Mouse (Mus musculus) limb, embryonic 15.5 days (tissue): ENCODE data around the gene Ankrd13d. TPM values are rescaled to one million over a fixed set of nuclear protein-coding genes. Genes with fewer than 3 reads are reported as not detected.
A peak's percentile ranks its signal among the peaks of the same experiment; 100 is the strongest.

Experiments
- ATAC-seq: fragments of 200-750 bp; cut with Nextera tagmentation; 2 replicates; pipeline ENCODE4 v1.8.0; 2017; ENCODE audit warnings: low read depth, moderate TSS enrichment; ENCODE audit not compliant: insufficient number of reproducible peaks, low FRiP score, low TSS enrichment
- H3K27ac ChIP-seq: fragments of 300-500 bp; sonication (generic); 2 replicates; pipeline ENCODE4 v1.5.1; 2015; ENCODE audit warnings: moderate library complexity, mild to moderate bottlenecking, inconsistent platforms
- H3K27me3 ChIP-seq: fragments of 300-500 bp; sonication (generic); 2 replicates; pipeline ENCODE4 v1.6.1; 2015; ENCODE audit warnings: inconsistent platforms
- H3K36me3 ChIP-seq: fragments of 300-500 bp; sonication (generic); 2 replicates; pipeline ENCODE4 v1.6.1; 2015; ENCODE audit warnings: inconsistent platforms
- H3K4me1 ChIP-seq: fragments of 300-500 bp; sonication (generic); 2 replicates; pipeline ENCODE4 v1.6.1; 2015; ENCODE audit warnings: inconsistent platforms
- H3K4me2 ChIP-seq: fragments of 300-500 bp; sonication (generic); 2 replicates; pipeline ENCODE4 v1.6.1; 2015; ENCODE audit warnings: mild to moderate bottlenecking, inconsistent platforms
- H3K4me3 ChIP-seq: fragments of 300-500 bp; sonication (generic); 2 replicates; pipeline ENCODE4 v1.5.1; 2015; ENCODE audit warnings: mild to moderate bottlenecking, inconsistent platforms
- H3K9ac ChIP-seq: fragments of 300-500 bp; sonication (generic); 2 replicates; pipeline ENCODE4 v1.6.1; 2015; ENCODE audit warnings: inconsistent platforms
- H3K9me3 ChIP-seq: fragments of 300-500 bp; sonication (generic); 2 replicates; pipeline ENCODE4 v1.6.1; 2016; ENCODE audit warnings: inconsistent platforms
- WGBS: fragments of 180-500 bp; shearing (Covaris S2); methylation state at CpG from one replicate; pipeline ENCODE4 v1.1.7; 2015; 5-methylcytosine and 5-hydroxymethylcytosine counted together
- polyA plus RNA-seq: library from polyadenylated mRNA; unstranded; fragments of >200 nt; fragmentation: Nextera tagmentation; extraction: Ambion mirVana; gene quantifications from 2 replicates; pipeline ENCODE4 v1.2.1, GENCODE M21; 2015

Gene Ankrd13d
- polyA plus RNA-seq, 1 experiment from 2014 or later = 11.8 TPM

- peak overlapping the region; percentile 65 for H3K27ac ChIP-seq
- WGBS = 36% methylated on average over 7 of the region's 7 CpGs
- no peak for ATAC-seq
- H3K36me3 ChIP-seq = 0 out of 2 replicates have a peak, but pooled peaks cover 7% of the 10 kb centered on the region
- H3K9ac ChIP-seq = 0 out of 2 replicates have a peak overlapping the region, but pooled peaks have one; percentile 4
- no peak overlapping the region for H3K4me3 ChIP-seq
- no peak overlapping the region for H3K4me2 ChIP-seq
- H3K4me1 ChIP-seq = peaks cover 73% of the 10 kb centered on the region
- H3K27me3 ChIP-seq = no peaks in the 10 kb centered on the region
- no peaks in the 10 kb centered on the region for H3K9me3 ChIP-seq
These were observed 17.4 kb upstream of the Ankrd13d start for GRCm38 (mm10) chr19:4300271-4300704.

GRCm38 (mm10) chr19:4299574-4300270 is 16.8 kb upstream of the Ankrd13d start:
- Histone ChIP-seq H3K36me3 (0 out of 2 replicates have a peak, but pooled peaks cover 11% of the 10 kb centered on the region), H3K4me3 (no peak overlapping the region), H3K9ac (no peak overlapping the region), H3K4me1 (peaks cover 68% of the 10 kb centered on the region), H3K9me3 (no peaks in the 10 kb centered on the region), H3K27me3 (no peaks in the 10 kb centered on the region), H3K4me2 (no peak overlapping the region), H3K27ac (peak overlapping the region; percentile 65)
- WGBS = 76% methylated on average over 6 of the region's 6 CpGs
- no peak; the same call in 1 of the 2 replicates for ATAC-seq

GRCm38 (mm10) chr19:4299126-4299525 is 16.2 kb upstream of the Ankrd13d start:
- H3K9me3 ChIP-seq = no peaks in the 10 kb centered on the region
- no peak overlapping the region for H3K9ac ChIP-seq
- H3K4me3 ChIP-seq = no peak overlapping the region
- ATAC-seq = no peak
- WGBS = 89% methylated on average over 7 of the region's 7 CpGs
- H3K4me1 ChIP-seq = peaks cover 68% of the 10 kb centered on the region
- H3K27me3 ChIP-seq = no peaks in the 10 kb centered on the region
- H3K27ac ChIP-seq = 0 out of 2 replicates have a peak overlapping the region, but pooled peaks have one; percentile 65
- H3K36me3 ChIP-seq = 0 out of 2 replicates have a peak, but pooled peaks cover 11% of the 10 kb centered on the region
- no peak overlapping the region for H3K4me2 ChIP-seq

DNA sequence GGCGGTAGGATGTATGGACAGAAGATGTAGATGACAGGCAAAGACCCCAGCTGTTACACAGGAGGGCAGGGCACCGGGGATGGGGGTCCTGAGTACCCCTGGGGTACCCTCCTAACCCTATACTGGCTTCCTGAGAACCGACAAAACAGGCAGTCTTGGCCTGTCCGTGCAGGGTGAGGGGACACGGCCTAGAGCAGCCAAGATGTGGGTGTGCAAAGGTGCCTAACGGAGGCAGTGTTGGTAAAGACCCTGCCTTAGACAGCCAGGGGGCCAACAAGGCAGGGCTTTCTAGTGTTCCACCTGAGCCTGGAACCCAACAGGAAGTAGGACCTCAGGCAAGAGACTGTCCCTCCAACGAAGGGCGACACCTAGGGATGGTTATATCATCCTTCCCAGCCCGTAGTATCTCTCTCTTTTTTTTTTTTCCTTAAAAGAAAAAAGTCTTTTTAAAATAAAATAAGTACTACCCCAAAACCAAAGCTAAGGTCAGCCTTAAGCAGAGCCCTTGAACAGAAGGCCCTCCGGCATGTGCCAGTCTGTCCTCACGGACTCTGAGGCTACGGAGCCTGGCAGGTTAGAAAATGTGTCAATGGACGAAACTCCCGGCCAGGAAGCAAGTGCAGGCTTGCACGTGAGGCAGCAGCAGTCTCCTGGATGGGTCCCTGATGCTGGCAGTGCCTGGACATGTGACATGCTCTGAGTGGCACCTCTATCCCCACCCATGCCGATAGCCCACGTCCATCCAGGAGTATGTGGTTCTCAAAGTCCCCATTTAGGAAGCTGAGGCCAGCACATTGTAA is 15.6 kb upstream of the Ankrd13d start:
- Histone ChIP-seq H3K4me3 (no peak overlapping the region), H3K27ac (no peak overlapping the region), H3K9me3 (no peaks in the 10 kb centered on the region), H3K4me2 (no peak overlapping the region), H3K4me1 (peaks cover 62% of the 10 kb centered on the region), H3K36me3 (peaks cover 15% of the 10 kb centered on the region; the same call in 1 of the 2 replicates), H3K27me3 (no peaks in the 10 kb centered on the region), H3K9ac (no peak overlapping the region)
- ATAC-seq = no peak
- WGBS = 76% methylated on average over 17 of the region's 17 CpGs

GRCm38 (mm10) chr19:4297851-4298250 is 14.9 kb upstream of the Ankrd13d start:
- Histone ChIP-seq H3K4me1 (peaks cover 55% of the 10 kb centered on the region), H3K27me3 (no peaks in the 10 kb centered on the region), H3K9ac (no peak overlapping the region), H3K27ac (no peak overlapping the region), H3K36me3 (peaks cover 19% of the 10 kb centered on the region), H3K9me3 (no peaks in the 10 kb centered on the region), H3K4me2 (no peak overlapping the region), H3K4me3 (no peak overlapping the region)
- 85% methylated on average over 5 of the region's 5 CpGs for WGBS
- ATAC-seq = no peak

GRCm38 (mm10) chr19:4296611-4297010 is 13.7 kb upstream of the Ankrd13d start:
- WGBS = 88% methylated on average over 2 of the region's 2 CpGs
- no peak for ATAC-seq
- Histone ChIP-seq H3K27ac (peak overlapping the region; percentile 22; the same call in 1 of the 2 replicates), H3K4me3 (no peak overlapping the region), H3K4me1 (peaks cover 43% of the 10 kb centered on the region), H3K9ac (no peak overlapping the region), H3K36me3 (peaks cover 31% of the 10 kb centered on the region), H3K4me2 (no peak overlapping the region), H3K27me3 (no peaks in the 10 kb centered on the region), H3K9me3 (no peaks in the 10 kb centered on the region)

- no peak overlapping the region for H3K27ac ChIP-seq
- ATAC-seq = no peak
- peaks cover 31% of the 10 kb centered on the region for H3K4me1 ChIP-seq
- H3K9ac ChIP-seq = no peak overlapping the region
- H3K4me2 ChIP-seq = no peak overlapping the region
- H3K36me3 ChIP-seq = peaks cover 43% of the 10 kb centered on the region
- no peaks in the 10 kb centered on the region for H3K27me3 ChIP-seq
- no peak overlapping the region for H3K4me3 ChIP-seq
- no peaks in the 10 kb centered on the region for H3K9me3 ChIP-seq
- 87% methylated on average over 4 of the region's 4 CpGs for WGBS
These were observed 12.5 kb upstream of the Ankrd13d start for GRCm38 (mm10) chr19:4295391-4295790.

GRCm38 (mm10) chr19:4294381-4295097 is 11.6 kb upstream of the Ankrd13d start:
- ATAC-seq = no peak
- Histone ChIP-seq H3K27ac (peak overlapping the region; percentile 47), H3K27me3 (no peaks in the 10 kb centered on the region), H3K36me3 (peaks cover 52% of the 10 kb centered on the region), H3K4me1 (peaks cover 22% of the 10 kb centered on the region), H3K4me3 (no peak overlapping the region), H3K9ac (no peak overlapping the region), H3K4me2 (no peak overlapping the region), H3K9me3 (no peaks in the 10 kb centered on the region)
- 70% methylated on average over 14 of the region's 14 CpGs for WGBS

GRCm38 (mm10) chr19:4291161-4291560 is 8.2 kb upstream of the Ankrd13d start:
- 89% methylated on average over 11 of the region's 11 CpGs for WGBS
- no peak overlapping the region for H3K27ac ChIP-seq
- no peak overlapping the region for H3K4me3 ChIP-seq
- no peak overlapping the region for H3K4me2 ChIP-seq
- H3K36me3 ChIP-seq = peaks cover 81% of the 10 kb centered on the region
- H3K4me1 ChIP-seq = peaks cover 7% of the 10 kb centered on the region
- no peak overlapping the region for H3K9ac ChIP-seq
- no peaks in the 10 kb centered on the region for H3K9me3 ChIP-seq
- no peak for ATAC-seq
- no peaks in the 10 kb centered on the region for H3K27me3 ChIP-seq

DNA sequence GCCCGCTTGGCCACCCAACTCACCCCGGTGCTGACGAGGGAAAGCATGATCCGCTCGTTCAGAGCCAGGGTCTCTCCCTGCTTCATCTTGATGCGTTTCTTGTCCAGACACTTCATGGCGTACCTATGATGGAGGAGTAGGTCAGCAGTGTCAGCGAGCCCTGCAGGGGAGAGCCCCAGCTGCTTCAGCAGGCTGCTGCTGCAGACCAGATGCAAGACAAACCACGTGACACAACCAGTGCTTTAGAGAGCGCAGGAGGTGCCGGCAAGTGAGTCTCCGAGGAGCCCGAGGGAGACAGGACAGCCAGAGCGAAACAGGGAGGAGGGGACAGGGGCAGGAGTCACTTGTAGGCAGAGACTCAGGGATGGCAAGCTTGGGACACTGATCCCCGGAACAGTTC is 7.8 kb upstream of the Ankrd13d start:
- WGBS = 80% methylated on average over 15 of the region's 15 CpGs
- H3K27me3 ChIP-seq = no peaks in the 10 kb centered on the region
- no peak overlapping the region for H3K9ac ChIP-seq
- no peak overlapping the region for H3K4me3 ChIP-seq
- H3K9me3 ChIP-seq = no peaks in the 10 kb centered on the region
- ATAC-seq = no peak
- peaks cover 7% of the 10 kb centered on the region for H3K4me1 ChIP-seq
- peaks cover 85% of the 10 kb centered on the region for H3K36me3 ChIP-seq
- H3K27ac ChIP-seq = no peak overlapping the region
- no peak overlapping the region for H3K4me2 ChIP-seq

- Histone ChIP-seq H3K4me2 (peak overlapping the region; percentile 83), H3K9me3 (no peaks in the 10 kb centered on the region), H3K27ac (peak overlapping the region; percentile 38; the same call in 1 of the 2 replicates), H3K27me3 (no peaks in the 10 kb centered on the region), H3K4me1 (peaks cover 16% of the 10 kb centered on the region), H3K9ac (no peak overlapping the region), H3K4me3 (peak overlapping the region; percentile 63), H3K36me3 (peaks cover 49% of the 10 kb centered on the region)
- WGBS = 46% methylated on average over 7 of the region's 7 CpGs
- ATAC-seq = no peak
These were observed 716 bp upstream of the Ankrd13d start for GRCm38 (mm10) chr19:4283653-4284052.
